Mouse (Mus musculus) brain, embryonic 14.5 days (tissue): ENCODE data around the gene Sept8. TPM values are rescaled to one million over a fixed set of nuclear protein-coding genes. Genes with fewer than 3 reads are reported as not detected.
A peak's percentile ranks its signal among the peaks of the same experiment; 100 is the strongest.

Experiments
- DNase-seq: peaks from one replicate; pipeline ENCODE4 v3.0.0-alpha.2; 2011; ENCODE audit warnings: low read depth
- CTCF ChIP-seq: fragments of 200-500 bp; IDR thresholded peaks from 2 replicates; pipeline ENCODE4 v1.5.1; 2012; ENCODE audit warnings: inconsistent platforms, mild to moderate bottlenecking, moderate library complexity, borderline replicate concordance; ENCODE audit not compliant: insufficient read depth, insufficient read length; ENCODE audit errors: extremely low read depth
- POLR2A ChIP-seq: fragments of 200-500 bp; IDR thresholded peaks from 2 replicates; pipeline ENCODE4 v1.6.1; 2012; ENCODE audit warnings: mild to moderate bottlenecking, inconsistent platforms, borderline replicate concordance; ENCODE audit not compliant: poor library complexity, insufficient read depth, insufficient read length, severe bottlenecking; ENCODE audit errors: extremely low read depth
- polyA plus RNA-seq: library from polyadenylated mRNA; depleted of rRNA; stranded (reverse); fragments of >200 nt; gene quantifications from 2 replicates; pipeline ENCODE4 v1.2.3, GENCODE M21; 2012; rRNA removed

Gene Sept8
- polyA plus RNA-seq, 1 experiment = 38.4 TPM

DNA sequence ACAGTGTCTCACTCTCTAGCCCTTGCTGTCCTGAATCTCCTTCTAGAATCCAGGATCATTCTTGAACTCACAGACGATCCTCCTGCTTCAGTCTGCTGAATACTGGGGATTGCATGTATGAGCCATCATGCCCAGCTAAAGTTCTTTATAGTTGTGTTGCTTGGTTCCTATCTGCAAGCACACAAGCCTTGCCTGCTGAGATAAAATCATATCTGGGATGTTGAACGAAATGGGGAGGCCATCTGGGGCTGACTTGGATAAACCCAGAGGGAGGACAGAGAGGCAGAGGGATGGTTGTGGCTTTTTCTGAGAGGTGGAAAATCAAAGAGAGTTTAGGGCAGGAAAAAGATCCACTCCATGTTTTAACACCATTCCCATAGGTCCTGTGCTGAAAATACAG lies 42.9 kb downstream of the Sept8 start:
- TF ChIP-seq POLR2A = no peak
- no peak for TF ChIP-seq CTCF
- DNase-seq = no peak

DNA sequence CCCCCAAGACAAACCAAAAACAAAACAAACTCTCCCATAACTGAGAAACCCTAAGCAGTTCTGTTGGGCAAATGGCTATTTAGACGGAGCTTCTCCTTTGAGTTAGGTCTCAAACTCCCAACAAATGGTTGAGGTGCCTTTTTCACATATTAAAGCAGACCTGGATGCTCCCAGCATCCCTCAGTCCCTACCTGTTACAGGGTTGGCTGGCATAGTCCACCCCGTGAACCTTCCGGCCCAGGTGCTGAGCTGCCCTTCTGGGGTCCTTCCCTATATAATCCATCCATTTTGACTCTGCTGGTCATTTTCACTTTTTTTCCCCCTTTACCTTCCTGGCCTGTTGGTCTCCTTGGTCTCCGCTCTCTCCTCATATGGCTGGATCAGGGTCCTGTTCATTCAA lies 47.6 kb downstream of the Sept8 start:
- TF ChIP-seq CTCF = no peak
- no peak for TF ChIP-seq POLR2A
- no peak for DNase-seq

DNA sequence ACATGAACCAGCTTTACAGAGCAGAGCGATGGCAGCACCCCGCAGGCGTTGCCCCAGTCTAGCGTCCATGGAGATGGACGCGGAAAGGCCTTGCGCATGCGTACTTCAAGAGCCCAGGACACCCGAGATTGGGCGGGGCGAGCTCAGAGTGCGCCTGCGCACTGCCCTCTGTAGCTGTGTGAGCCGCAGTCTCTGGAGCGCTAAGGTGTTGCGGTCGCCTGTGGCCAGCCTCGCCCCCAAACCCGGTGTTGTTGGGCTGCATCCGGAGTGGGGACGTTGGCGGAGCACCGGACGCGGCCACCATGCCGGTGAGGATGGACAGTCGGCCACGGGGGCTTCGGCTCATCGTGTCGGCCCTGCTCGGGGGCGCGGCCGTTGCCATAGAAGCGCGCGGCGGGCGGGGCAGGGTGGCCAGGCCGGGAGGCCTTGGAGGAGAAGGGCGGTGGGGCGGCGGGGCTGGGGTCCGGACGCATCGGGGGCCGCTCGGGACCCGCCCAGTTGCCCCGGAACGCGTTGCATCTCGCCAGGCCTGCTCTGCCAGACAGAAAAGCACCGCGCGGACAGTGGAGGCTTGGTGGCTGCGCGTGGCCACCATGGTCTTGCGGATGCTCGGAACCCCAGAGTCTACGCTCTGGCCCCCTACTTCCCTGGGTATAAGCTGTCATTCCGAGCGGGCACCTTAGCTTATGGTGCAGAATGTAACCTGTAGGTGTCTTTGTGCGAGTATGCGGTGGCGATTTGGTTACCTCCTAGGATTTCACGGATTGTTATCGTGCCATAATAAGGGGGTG lies 48.4 kb downstream of the Sept8 start, which contains the start of gene Kif3a:
Kif3a (plus strand) TSS at position 156 of the 791 bp plus-strand sequence.
- TF ChIP-seq POLR2A (peak; percentile 70; the same call in 1 of the 2 replicates), CTCF (no peak)
- peak; percentile 98 for DNase-seq

DNA sequence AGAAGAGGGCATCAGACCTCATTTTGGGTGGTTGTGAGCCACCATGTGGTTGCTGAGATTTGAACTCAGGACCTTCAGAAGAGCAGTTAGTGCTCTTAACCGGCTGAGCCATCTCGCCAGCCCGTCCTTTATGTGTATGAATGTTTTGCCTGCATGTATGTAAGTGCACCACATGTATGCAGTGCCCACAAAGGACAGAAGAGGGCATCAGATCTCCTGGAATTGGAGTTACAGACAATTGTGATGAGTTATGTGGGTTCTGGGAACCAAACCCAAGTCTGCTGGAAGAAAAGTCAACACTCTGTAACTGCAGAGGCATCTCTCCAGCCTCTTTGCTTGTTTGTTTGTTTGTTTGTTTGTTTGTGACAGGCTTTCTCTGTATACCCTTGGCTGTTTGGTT lies 61.5 kb downstream of the Sept8 start:
- no peak for DNase-seq
- TF ChIP-seq CTCF = no peak
- no peak for TF ChIP-seq POLR2A

DNA sequence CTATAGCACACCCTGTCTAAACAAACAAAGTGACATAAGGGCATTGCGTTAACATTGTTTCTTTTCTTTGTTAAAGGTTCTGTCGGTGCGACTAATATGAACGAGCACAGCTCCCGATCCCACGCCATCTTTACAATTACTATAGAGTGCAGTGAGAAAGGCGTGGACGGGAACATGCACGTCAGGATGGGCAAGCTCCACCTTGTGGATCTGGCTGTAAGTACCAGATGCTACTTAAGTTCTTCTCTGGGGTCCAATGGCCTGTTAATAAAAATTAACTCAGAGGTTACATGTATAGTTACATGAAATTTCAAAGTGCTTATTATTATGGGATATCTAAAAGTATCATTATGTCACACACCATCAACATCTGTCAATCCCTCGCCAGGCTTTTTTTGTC lies 64.1 kb downstream of the Sept8 start:
- DNase-seq = peak; percentile 37
- TF ChIP-seq POLR2A (no peak), CTCF (peak; percentile 36; the same call in 1 of the 2 replicates)

DNA sequence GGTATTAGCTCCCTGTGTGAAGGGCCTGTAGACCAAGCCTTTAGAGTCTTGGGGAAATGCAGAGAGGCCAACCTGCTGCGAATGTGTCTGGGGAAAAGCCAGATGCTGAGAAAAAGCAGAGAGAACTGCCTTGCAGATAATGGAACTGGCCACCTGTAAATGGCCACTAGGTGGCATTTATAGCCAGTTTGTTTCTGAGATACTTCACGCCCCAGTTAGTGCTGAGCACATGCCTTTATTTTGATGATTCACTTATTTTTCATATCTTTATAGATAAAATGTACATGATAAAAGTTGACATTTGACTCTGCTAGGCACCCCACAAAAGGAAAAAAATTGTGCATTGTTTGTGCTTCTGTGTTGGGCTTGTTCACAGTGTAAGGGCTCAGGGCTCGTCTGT lies 65.8 kb downstream of the Sept8 start:
- TF ChIP-seq CTCF = peak; percentile 64; the same call in 1 of the 2 replicates
- TF ChIP-seq POLR2A = no peak
- peak; percentile 58 for DNase-seq

DNA sequence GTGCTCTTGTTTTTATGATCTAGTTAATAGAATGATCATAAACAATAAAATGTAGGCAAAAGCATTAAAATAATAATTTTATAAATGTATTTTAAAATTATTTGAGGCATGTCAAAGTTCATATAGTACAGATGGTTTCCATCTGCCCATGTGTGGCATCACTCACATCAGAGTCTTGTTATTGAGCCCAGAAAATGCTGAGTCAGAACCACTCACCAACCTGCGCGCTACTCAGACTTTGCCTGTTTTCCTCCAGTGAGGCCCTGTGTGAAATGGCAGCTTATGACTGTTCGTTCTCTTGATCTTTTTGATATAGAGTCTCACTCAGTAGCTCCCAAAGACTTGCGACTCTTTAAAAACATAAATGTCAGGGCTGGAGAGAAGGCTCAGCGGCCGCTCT lies 66.5 kb downstream of the Sept8 start:
- TF ChIP-seq CTCF (no peak), POLR2A (no peak)
- DNase-seq = no peak

DNA sequence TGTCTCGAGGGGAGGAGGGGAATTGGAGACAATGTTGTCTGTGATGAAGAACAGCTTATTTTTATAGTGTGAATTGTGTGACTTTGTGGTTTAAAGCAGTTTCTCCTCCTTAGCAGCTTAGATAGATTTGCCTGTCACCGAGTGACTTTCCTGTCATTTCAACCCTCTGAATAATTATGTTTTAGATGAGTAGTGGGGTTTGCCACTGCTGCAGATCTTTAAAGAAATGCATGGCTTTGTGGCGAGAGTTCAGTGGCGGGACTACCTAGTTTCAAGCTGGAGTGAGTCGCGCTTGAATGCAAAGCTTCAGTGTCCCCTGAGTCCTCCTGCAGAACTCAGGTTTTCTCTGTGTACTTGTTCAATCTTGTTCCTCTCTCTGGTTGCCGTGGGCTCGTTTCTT lies 69.2 kb downstream of the Sept8 start:
- TF ChIP-seq CTCF (no peak), POLR2A (no peak)

DNA sequence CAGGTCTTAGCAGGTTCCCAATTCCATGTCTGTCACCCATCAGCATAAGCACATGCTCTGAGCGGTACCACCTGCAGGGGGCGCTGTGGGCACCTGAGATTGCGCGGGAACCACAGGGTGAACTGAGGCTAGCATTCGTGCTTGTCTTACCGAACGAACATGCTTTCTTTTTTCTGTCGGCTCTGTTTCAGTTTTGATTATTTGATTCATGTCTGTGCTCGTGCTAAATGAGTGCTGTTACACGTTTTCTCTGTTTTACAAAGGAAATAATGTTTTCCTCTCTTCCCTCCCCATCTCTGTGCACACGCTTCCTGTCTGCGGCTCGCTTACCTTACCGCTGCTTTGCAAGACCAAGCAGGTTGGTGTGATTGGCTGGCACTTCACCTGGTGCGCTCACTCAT lies 71.3 kb downstream of the Sept8 start:
- peak; percentile 35 for DNase-seq
- TF ChIP-seq CTCF (peak; percentile 75), POLR2A (no peak)

More for the DNA sequence above, 69.2 kb downstream of the Sept8 start:
- DNase-seq = no peak

DNA sequence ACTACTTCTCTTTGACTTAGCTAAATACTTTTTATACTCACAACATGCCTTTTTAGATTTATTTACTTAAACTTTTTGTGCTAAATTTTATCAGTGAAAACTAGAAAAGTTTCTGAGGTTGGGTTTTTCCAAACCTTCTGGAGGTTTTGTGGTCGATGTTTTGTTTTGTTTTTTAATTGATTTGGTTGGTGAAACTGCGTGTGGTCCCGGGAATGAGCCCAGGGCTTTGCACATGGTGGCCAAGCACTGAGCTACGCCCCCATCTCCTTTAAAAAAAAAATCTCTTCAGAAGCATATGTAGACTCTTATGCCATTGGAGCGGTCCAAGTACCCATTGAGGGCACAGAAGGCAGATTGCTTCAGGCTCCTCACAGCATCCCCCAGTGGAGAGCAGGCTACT lies 72.1 kb downstream of the Sept8 start:
- TF ChIP-seq POLR2A = no peak
- no peak for TF ChIP-seq CTCF
- no peak for DNase-seq

Other genes starting within 250 kb of the Sept8 start
- gene Hspa4, start 218.8 kb upstream of the Sept8 start, polyA plus RNA-seq = 59.4 and 91.9 TPM in 2 replicates
- 9.5 and 11.3 TPM in 2 replicates for gene Zcchc10, start 194.6 kb upstream of the Sept8 start, polyA plus RNA-seq
- gene Aff4, start 168.4 kb upstream of the Sept8 start, polyA plus RNA-seq = 49.1 and 69.0 TPM in 2 replicates
- gene Leap2, start 96.1 kb upstream of the Sept8 start, polyA plus RNA-seq = not detected in 2 replicates
- gene Uqcrq, start 88.4 kb upstream of the Sept8 start, polyA plus RNA-seq = 217 and 304 TPM in 2 replicates
- gene Gdf9, start 88.2 kb upstream of the Sept8 start, polyA plus RNA-seq = 2.7 and 4.3 TPM in 2 replicates
- 0.14 TPM in 1 of 2 replicates, not detected in the other for gene Gm10447, start 62.1 kb upstream of the Sept8 start, polyA plus RNA-seq
- 2.4 and 2.9 TPM in 2 replicates for gene Shroom1, start 62.1 kb upstream of the Sept8 start, polyA plus RNA-seq
- not detected in 2 replicates for gene Gm9837, start 48.8 kb upstream of the Sept8 start, polyA plus RNA-seq
- not detected in 2 replicates for gene Gm9945, start 39.1 kb upstream of the Sept8 start, polyA plus RNA-seq
- 1.1 and 1.6 TPM in 2 replicates for gene Sowaha, start 39.0 kb upstream of the Sept8 start, polyA plus RNA-seq
- gene Kif3a, start 48.1 kb downstream of the Sept8 start, polyA plus RNA-seq = 79.4 and 100 TPM in 2 replicates
- 0.14 TPM in 1 of 2 replicates, not detected in the other for gene Il4, start 99.4 kb downstream of the Sept8 start, polyA plus RNA-seq
- gene Il13, start 115.4 kb downstream of the Sept8 start, polyA plus RNA-seq = not detected in 2 replicates
- gene Rad50, start 188.1 kb downstream of the Sept8 start, polyA plus RNA-seq = 4.0 and 6.4 TPM in 2 replicates
- gene Il5, start 201.5 kb downstream of the Sept8 start, polyA plus RNA-seq = 0.08 TPM in 1 of 2 replicates, not detected in the other